Mouse (Mus musculus) adrenal gland, postnatal 36 days (tissue): ENCODE results near the gene Ephb6. TPM values are rescaled to one million over a fixed set of nuclear protein-coding genes. Genes with fewer than 3 reads are reported as not detected.
"Not testable (repeated sequence)": the region's sequence is repeated elsewhere in the genome, so short reads cannot be mapped to it uniquely, and the experiment has no call there.

Experiments
- DNase-seq, 2 experiments: peaks; one replicate each; pipeline ENCODE4 v3.0.0; 2021; ENCODE audit warnings: mixed read lengths in 1 of 2
- long read RNA-seq, 2 experiments: library from polyadenylated mRNA; stranded (forward); transcript quantifications; one replicate each; pipeline ENCODE4 v2.0.0; 2021; ENCODE audit warnings: borderline sequencing depth in 2 of 2
- total RNA-seq, 2 experiments: library from RNA; stranded (reverse); gene quantifications; 2 replicates each; pipeline ENCODE4 v1.2.3; 2021

The Ephb6 gene
- 10 to 100 TPM in 1 of 2 experiments, 1 to 10 TPM in 1; 4.4 to 19.0 TPM for total RNA-seq
- long read RNA-seq, experiment 1, transcript Ephb6-201 (18 exons, 3,762 nt) = major isoform, 17 of 27 reads
- long read RNA-seq, experiment 1, partial matches to known transcripts = 9 of 27 reads
- long read RNA-seq, experiment 1, other reads (novel, unspliced or antisense) = 1 of 27 reads
- long read RNA-seq, experiment 2, partial matches to known transcripts = 0 of 2 reads
- long read RNA-seq, experiment 2, other reads (novel, unspliced or antisense) = 0 of 2 reads

DNA sequence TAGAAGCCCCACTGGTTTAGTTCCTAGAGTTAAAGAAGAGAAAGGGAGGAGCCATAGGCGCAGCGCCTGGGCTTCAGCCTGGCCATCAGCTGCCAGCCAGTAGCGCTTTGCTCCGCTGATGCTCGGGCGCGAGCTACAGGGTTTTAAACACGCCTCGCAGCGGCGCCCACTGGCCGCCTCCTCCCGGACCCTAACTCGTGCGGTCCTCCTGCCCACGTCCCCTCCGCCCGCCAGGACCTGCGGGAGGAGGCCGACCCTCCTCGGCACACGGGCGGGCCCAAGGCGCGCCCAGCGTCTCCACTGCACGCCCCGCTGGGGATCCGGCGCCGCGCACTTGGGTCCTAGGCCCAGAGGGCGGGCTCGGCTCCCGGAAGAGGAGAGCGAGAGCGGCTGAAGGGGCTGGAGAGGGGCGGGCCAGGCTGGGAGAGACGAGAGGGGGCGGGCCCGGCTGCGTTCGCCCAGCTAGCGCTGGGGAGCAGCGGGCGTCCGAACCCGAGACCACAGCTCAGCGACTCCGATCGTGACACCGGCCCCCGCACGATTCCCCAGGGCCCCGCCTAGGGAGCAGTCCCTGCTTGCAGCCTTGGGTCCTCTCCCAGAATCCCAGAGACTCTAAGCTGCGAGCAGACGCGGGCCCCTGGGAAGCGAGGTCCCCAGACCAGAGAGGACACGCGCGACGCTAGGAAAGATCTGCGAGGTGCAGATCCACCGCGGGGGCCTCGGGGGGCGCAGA, at the start of gene Ephb6:
TSS of gene Ephb6 (plus strand) at position 422 of the 733 bp plus-strand sequence.
- peak; percentile 87 to 89 for DNase-seq

GRCm38 (mm10) chr6:41556389-41556788, 48.9 kb upstream of the Ephb6 start:
- no peak for DNase-seq

DNA sequence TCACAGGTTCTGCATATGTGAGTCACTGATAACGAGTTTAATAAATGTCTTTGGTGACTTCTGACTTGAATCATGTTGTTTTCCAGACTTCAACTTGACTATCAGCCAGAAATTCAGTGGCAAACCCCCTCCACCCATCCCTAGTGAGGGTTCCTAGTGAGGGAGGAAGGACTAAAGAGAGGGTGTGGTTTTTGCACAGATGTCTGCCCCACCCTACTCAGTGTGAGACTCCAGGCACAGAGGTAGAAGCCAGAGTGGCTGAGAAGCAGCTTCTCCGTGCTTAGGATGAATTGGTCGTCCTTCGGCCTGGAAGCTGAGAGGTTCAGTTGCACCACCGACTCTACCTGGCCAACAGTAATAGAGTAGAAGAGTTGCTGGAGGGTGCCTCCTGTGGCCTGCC, 47.8 kb upstream of the Ephb6 start:
- DNase-seq = no peak

- DNase-seq = no peak
Measured at GRCm38 (mm10) chr6:41558271-41558670, 47.0 kb upstream of the Ephb6 start.

- no peak for DNase-seq
Measured at GRCm38 (mm10) chr6:41559331-41559730, 46.0 kb upstream of the Ephb6 start.

GRCm38 (mm10) chr6:41560273-41560672, 45.0 kb upstream of the Ephb6 start:
- no peak for DNase-seq

DNA sequence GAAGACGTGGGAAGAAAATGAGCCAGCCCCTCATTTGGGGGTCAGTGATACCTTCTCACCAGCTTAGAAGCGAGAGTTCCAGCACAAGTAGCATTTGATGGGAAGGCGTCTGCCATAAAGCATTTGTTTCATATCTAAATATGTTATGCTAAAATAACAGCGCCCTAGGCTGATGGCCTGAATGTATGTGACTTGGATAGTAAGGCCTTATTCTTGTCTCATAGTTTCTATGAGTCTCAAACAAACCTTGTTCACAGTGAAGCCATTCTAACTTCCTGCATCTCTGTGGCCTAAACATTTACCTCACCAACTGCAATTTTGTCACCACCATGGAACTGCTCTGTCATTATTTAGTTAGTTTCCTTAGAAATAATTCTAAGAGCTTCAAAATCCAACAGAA, 42.7 kb upstream of the Ephb6 start:
- DNase-seq = no peak

GRCm38 (mm10) chr6:41563104-41563951, 42.0 kb upstream of the Ephb6 start:
- DNase-seq = not testable (repeated sequence)

- no peak for DNase-seq
Measured at GRCm38 (mm10) chr6:41565261-41565660, 40.0 kb upstream of the Ephb6 start.

- DNase-seq = no peak
Measured at GRCm38 (mm10) chr6:41566965-41567364, 38.3 kb upstream of the Ephb6 start.

DNA sequence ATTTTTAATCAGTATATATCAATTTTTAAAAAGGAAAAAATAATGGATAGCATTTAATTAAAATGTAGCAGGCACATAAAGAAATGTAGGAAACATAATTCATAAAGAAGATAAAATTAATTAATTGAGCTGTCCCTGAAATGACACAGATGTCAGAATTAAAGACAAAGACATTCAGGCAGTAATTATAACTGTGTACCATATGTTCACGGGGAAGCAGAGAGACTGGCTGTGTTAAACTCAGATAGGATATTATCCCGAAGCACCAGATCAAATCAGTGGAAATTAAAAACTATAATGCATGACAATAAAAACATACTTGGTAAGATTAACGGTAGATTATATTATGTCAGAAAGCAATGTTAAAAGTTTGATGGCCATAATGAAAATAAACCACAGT, 36.2 kb upstream of the Ephb6 start:
- no peak for DNase-seq

GRCm38 (mm10) chr6:41576526-41577097, 28.7 kb upstream of the Ephb6 start:
- DNase-seq = no peak

DNA sequence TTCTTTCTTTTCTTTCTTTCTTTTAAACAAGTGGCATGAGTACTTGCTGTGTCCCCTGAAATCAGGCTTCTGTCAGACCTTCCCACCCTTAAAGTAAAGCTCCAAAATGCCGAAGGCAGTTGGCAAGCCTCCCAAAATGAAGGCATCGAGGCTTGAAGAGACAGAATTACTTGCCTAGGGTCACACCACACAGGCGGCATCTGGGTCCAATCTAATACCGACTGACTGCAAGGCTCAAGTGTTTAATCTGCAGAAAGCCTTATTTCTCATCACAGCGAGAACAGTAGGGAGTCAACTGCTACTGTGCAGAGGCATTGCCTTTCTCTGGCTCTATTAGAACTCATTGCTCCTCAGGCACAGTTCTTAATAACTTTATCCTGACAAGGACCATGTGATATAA, 28.0 kb upstream of the Ephb6 start:
- no peak for DNase-seq

GRCm38 (mm10) chr6:41581295-41581694, 24.0 kb upstream of the Ephb6 start:
- no peak for DNase-seq

- DNase-seq = no peak
Measured at GRCm38 (mm10) chr6:41582189-41582588, 23.1 kb upstream of the Ephb6 start.

DNA sequence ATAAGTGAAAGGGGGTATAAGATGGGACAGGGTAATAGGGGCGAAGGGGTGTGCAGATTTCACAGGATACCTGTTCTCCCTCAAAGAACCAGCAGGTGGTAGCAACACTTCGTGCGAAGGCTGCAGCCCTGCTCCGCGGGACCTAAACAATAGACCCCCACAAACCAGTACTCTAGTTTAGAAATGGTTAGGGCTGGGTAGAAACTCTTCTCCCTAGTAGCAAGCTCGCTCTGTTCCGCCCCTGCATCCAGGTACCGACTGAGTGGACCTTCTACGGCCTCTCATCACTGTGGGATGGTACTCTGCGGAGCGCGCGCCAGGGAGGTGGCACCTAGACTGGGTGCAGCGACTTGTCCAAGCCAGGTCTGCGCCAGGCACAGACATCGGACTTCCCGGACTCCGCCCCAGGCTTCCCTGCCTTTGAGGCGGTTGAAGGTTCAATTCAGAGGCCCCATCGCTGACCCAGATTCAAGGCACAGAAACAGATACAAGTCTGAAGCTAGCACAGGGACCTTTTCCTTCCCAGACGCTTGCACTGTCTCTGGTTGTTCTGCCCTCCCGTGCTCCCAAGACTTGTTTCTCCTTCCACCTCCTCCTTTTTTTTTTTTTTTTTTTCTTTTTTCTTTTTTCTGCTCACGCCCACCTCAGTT, 756 bp upstream of the Ephb6 start:
- peak; percentile 30 to 39 for DNase-seq

DNA sequence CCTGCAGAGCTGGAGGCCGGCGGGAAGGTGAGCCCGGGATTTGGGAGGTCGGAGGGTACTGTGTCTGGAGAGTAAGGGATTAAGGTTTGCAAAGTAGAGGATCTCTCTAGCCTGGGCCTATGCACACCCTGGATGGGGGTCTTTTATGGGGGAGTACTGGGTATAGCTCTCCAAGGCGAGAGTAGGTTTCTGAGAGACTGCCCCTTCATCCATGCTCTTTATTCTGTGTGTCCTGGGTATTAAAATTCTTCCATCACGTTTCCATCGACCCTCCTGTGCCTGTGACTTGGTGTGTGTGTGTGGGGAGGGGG, 467 bp downstream of the Ephb6 start:
- no peak for DNase-seq

GRCm38 (mm10) chr6:41606214-41606613, 932 bp downstream of the Ephb6 start:
- peak; percentile 72 to 85 for DNase-seq

GRCm38 (mm10) chr6:41607637-41608036, 2.4 kb downstream of the Ephb6 start:
- DNase-seq = no peak

DNA sequence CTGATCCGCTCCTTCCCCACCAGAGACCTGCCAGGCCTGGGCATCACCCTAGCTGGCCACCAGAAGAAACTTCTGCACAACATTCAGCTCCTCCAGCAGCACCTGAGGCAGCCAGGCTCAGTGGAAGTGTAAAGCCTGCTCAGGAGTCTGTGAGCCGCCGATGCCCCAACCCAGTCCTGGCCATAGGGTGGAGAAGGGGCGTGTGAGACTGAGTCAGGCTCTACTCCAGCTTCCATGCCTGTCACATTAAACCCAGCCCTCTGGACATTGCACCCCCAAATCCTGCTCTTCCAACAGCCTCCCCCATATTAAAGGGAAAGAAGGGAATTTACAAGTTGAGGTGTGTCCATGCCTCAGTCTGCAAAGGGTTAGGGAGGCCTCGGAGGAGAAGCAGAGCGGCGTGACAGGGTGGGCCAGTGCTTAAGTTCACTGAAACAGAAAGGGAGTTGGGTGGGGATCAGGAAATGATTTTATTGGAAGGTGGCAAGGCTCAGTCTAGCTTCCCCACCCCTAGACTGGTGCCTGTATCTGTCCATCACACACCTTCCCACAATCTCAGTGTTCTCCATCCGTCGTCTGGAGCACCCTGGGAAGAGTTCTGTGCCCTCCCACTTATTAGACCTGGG, 15.0 kb downstream of the Ephb6 start:
- no peak for DNase-seq

DNA sequence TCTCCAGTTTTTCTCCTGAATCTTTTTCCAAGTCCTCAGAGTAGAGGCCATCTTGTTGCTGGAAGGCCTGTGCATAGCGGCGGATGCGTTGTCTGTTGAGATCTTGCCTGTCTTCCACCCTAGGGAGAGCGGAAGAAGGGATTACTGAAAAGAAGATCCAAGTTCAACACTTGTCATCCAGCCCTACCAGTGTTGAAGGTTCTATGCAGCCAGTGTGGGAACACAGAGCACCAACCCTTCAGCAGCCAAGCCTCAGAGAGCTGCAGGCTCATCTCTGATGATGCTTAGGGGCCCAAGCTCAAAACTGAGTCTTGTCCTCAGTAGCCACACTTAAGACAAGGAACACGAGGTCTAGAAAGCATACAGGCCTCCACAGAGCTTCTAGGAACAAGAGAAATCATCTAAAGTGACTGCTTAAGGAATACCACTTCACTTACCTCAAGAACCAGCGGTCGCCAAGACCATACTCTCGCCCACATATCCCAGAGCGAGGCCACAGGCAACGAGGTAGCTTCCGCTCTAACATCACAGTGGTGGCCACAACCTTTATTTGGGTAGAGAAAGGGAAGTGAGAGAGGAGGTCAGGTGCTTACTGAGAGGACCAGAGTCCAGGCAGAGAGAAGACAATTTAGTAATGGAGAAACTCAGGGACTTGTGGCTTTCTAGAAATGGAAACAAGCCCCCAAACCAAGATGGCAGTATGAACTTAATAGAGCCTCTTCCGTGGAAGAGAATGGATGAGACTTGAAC, 16.1 kb downstream of the Ephb6 start:
- no peak for DNase-seq
